Mouse (Mus musculus) lung, adult 2 months (tissue): ENCODE results near the gene Nemp2. TPM values are rescaled to one million over a fixed set of nuclear protein-coding genes. Genes with fewer than 3 reads are reported as not detected.
"Not testable (repeated sequence)": the region's sequence is repeated elsewhere in the genome, so short reads cannot be mapped to it uniquely, and the experiment has no call there.

Experiments
- DNase-seq: peaks from one replicate; pipeline ENCODE4 v3.0.0; 2022
- H3K4me1 ChIP-seq: fragments of 200-500 bp; 2 replicates; pipeline ENCODE4 v1.6.1; 2011; ENCODE audit warnings: low read length; ENCODE audit not compliant: control insufficient read depth, insufficient read depth
- H3K4me3 ChIP-seq: fragments of 200-500 bp; replicated peaks from 2 replicates; pipeline ENCODE3; 2011; ENCODE audit warnings: low read depth, mild to moderate bottlenecking, control low read depth, low read length; ENCODE audit errors: extremely low read depth
- CTCF ChIP-seq: fragments of 200-500 bp; IDR thresholded peaks from 2 replicates; pipeline ENCODE4 v1.5.1; 2011; ENCODE audit warnings: mild to moderate bottlenecking, low read length, control low read depth; ENCODE audit not compliant: insufficient read depth
- POLR2A ChIP-seq: fragments of 200-500 bp; IDR thresholded peaks from 2 replicates; pipeline ENCODE4 v1.6.1; 2011; ENCODE audit warnings: low read depth, mild to moderate bottlenecking, control low read depth, low read length, borderline replicate concordance; ENCODE audit errors: extremely low read depth
- WGBS: fragments of 180-500 bp; shearing (Covaris S2); methylation state at CpG from one replicate; pipeline ENCODE4 v1.1.7; 2018; 5-methylcytosine and 5-hydroxymethylcytosine counted together
- polyA plus RNA-seq: library from polyadenylated mRNA; depleted of rRNA; stranded (reverse); fragments of >200 nt; gene quantifications from 2 replicates; pipeline ENCODE4 v1.2.3, GENCODE M21; 2012; rRNA removed

Gene Nemp2
- polyA plus RNA-seq, 1 experiment = 12.6 TPM

GRCm38 (mm10) chr1:52675561-52676551 lies 45.4 kb downstream of the Nemp2 start:
- no peak for TF ChIP-seq CTCF
- TF ChIP-seq POLR2A = no peak
- no peak for DNase-seq
- no peak overlapping the region for H3K4me3 ChIP-seq
- WGBS = 27% methylated on average over 7 of the region's 7 CpGs
- H3K4me1 ChIP-seq = peaks cover 10% of the 10 kb centered on the region

GRCm38 (mm10) chr1:52676621-52677020 lies 46.1 kb downstream of the Nemp2 start:
- 24% methylated on average over 3 of the region's 3 CpGs for WGBS
- H3K4me3 ChIP-seq = no peak overlapping the region
- TF ChIP-seq POLR2A (no peak), CTCF (no peak)
- peak; percentile 36 for DNase-seq
- peaks cover 10% of the 10 kb centered on the region for H3K4me1 ChIP-seq

- H3K4me3 ChIP-seq = no peak overlapping the region
- 44% methylated on average over 4 of the region's 4 CpGs for WGBS
- H3K4me1 ChIP-seq = peaks cover 14% of the 10 kb centered on the region
- DNase-seq = peak; percentile 23
- TF ChIP-seq CTCF (no peak), POLR2A (no peak)
Measured at GRCm38 (mm10) chr1:52683550-52683949, 53.0 kb downstream of the Nemp2 start.

GRCm38 (mm10) chr1:52687636-52688035 lies 57.1 kb downstream of the Nemp2 start:
- DNase-seq = no peak
- TF ChIP-seq POLR2A = no peak
- no peak for TF ChIP-seq CTCF
- no peak overlapping the region for H3K4me3 ChIP-seq
- 51% methylated on average over 8 of the region's 8 CpGs for WGBS
- peaks cover 14% of the 10 kb centered on the region for H3K4me1 ChIP-seq

- DNase-seq, H3K4me1 ChIP-seq, H3K4me3 ChIP-seq: not testable (repeated sequence)
- WGBS = 91% methylated on average over 13 of the region's 13 CpGs
Measured at GRCm38 (mm10) chr1:52694456-52694855, 64.0 kb downstream of the Nemp2 start.

Other genes starting within 250 kb of the Nemp2 start
- 14.9 and 17.9 TPM in 2 replicates for gene Nab1, start 130.0 kb upstream of the Nemp2 start, polyA plus RNA-seq
- gene Mfsd6, start 96.8 kb downstream of the Nemp2 start, polyA plus RNA-seq = 18.3 and 23.2 TPM in 2 replicates
- 7.0 and 9.3 TPM in 2 replicates for gene Inpp1, start 187.0 kb downstream of the Nemp2 start, polyA plus RNA-seq
- 11.5 and 18.3 TPM in 2 replicates for gene Hibch, start 214.2 kb downstream of the Nemp2 start, polyA plus RNA-seq